Mouse (Mus musculus): ENCODE results near the gene Ddr1.

The Ddr1 gene

DNA sequence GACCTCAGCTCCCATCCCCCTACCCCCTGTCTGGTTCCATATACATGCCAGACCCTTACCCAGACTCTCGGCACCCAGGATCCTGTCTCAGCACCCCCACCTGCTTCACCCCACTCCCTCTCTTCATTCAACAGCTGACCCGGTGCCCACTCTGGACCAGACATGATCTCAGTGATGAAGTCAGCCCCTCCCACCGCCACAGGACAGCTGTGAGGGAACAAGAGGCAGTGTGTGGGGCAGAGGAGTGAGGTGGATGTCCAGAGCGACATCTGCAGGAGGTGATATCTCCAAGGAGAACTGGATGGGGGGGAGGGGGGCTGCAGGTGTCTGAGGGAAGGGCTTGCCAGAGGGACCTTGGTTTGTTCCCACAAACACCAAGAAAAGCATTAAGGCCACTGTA, 12.6 kb downstream of the Ddr1 start:
- DNase-seq (ENCODE audit: low spot score): no peak

DNA sequence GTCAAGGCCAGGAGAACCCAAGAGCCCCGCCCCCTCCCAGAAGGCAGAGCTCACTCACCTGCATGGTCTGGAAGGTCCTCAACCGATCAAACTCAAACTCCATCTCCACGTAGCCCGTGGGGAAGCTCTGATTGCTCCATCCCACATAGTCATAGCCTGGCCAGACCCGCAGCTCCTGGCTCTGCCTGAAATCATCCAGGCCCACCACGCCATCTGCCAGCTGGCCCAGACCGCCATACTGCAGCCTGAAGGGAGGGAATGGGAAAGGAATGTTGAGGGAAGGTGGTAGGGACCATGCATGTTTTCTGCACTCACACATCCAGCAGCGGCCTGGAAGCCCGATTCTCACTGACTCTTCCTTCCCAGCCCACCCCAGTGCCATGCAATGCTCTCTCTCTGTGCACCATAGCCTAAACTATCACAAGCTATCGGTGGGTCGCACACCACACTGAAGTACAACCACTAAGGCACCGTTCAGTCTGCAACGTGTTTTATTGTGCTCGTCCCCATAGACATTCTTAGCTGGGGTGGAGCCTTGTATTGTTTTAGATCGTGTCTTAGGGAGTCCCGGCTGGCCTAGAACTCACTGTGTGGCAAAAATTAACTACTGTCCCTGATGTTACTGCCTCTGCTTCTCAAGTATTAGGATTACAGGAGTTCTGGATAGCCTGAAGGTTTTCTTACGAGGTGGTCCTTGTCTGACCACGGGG, 14.3 kb downstream of the Ddr1 start:
- no peak for DNase-seq (ENCODE audit: low spot score)

- no peak for DNase-seq (ENCODE audit: low spot score)
These were observed 15.9 kb downstream of the Ddr1 start for GRCm38 (mm10) chr17:35688347-35689175.

DNA sequence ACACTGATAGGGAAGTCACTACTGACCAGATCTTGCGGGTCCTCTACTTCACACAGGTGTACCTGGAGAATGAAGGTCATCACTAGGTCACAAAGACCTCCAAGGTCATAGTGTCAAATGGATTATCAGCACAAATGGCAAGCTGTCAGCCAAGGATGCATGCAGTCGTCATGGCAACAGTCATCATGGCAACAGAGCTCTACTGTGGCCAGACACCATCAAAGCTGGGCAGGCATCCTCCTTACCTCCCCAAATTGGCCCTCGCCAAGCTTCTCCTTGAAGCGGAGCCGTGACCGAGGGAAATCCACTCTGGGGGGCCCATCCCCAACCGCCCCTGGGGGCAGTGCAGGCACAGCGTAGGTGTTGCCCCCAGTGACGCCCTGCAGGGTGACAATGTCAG, 19.4 kb downstream of the Ddr1 start:
- DNase-seq (ENCODE audit: low spot score): peak; percentile 33

GRCm38 (mm10) chr17:35681986-35682385, 22.4 kb downstream of the Ddr1 start:
- no peak for DNase-seq (ENCODE audit: low spot score)

- DNase-seq (ENCODE audit: low spot score): no peak
These were observed 23.8 kb downstream of the Ddr1 start for GRCm38 (mm10) chr17:35680591-35680990.

- DNase-seq (ENCODE audit: low spot score): peak; percentile 97
These were observed 30.9 kb downstream of the Ddr1 start, which contains the start of gene Gtf2h4 for GRCm38 (mm10) chr17:35673416-35674035. TSS of gene Gtf2h4 (minus strand) at chr17:35673739.

DNA sequence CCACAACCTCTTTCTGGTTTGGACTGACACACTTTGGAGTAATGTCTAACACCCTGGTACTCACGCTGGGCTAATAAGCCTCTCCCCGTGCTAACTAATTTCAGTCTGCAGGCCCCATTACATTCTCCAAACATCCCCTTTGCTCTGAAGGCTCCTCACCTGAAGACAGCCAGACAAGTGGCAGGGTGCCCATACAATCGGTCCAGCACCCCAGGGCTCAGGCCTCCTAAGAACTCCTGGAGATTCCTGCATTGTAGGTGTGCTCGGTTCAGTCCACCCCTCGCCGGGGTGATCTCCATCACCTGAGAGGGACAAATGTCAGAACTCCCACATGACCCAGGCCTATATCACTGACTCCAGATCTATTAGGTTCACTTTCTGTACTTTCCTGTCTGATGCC, 31.9 kb downstream of the Ddr1 start:
- no peak for DNase-seq (ENCODE audit: low spot score)

GRCm38 (mm10) chr17:35671846-35672245, 32.6 kb downstream of the Ddr1 start:
- DNase-seq (ENCODE audit: low spot score): no peak

DNA sequence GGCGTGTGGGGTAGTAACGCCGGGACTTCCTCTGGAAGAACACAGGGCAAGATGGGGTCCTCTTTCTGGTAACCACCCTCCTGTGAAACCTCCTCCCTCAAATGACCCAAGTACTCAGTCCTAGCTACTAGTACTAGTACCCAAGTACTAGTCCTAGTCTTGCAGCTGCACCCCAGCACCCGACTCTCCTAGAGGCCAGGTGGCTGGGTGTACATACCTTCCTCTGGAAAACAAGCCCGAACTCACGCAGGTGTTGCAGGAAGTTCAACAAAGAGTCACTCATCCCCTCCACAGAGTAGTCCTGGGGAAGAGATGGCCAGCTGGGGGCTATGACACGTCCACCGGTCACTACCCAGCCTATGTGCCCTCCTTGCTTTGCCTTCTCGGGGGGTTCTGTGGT, 34.7 kb downstream of the Ddr1 start:
- no peak for DNase-seq (ENCODE audit: low spot score)

DNA sequence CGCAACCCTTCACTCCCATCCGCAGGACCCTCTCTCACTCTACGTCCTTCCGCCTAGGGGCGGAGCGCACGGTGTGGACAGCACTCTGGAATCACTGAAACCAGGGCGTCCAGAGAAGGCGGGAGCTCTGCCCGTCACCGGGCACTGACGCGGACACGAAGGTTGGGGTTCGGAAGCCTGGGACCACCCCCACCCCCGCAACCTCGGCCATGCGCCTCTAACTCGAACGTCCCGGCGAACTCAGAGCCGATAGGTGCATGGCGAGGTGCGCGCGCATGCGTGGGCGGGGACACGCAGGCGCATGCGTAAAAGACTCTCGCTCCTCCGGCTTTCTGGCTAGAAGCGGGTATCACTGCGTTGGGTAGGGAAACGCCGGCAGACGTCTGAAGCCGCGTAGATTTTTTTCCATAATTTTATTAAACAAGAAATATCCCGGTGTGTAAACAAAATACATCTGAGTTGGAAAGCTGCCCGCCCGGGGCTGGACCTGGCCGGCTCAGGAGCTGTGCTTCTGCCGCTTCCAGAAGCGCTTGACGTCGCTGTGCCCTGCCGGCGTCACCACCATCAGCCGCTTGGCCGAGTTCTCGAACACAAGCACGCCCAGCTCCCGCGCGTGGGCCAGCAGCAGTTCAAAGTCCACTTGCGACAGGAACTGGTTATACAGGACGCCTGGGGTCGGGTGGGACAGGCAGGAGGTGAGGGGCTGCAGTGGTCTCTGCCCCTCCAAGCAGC, 36.9 kb downstream of the Ddr1 start, which contains the start of gene Vars2:
Gene Vars2 (minus strand): TSS at position 259 of the 732 bp plus-strand sequence.
- DNase-seq (ENCODE audit: low spot score): peak; percentile 97

DNA sequence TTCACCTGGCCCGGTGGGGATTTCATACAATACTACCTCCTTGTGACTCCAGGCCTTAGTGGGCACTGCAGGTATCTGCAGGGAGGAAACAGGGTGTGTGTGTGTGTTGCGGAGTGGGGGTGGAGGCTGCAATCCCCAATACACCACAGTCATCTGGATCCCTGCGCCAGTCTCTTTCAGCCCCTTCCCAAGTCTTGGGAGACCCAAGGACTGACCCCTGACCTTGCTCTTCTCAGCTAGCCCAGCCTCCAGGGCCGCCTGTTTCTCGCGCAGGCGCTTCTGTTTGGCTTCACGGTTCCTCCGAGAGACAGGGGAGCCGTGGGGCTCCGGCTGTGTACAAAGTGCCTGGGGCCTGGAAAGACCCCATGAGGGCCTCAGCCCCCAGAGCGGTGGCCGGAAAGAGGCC, 37.6 kb downstream of the Ddr1 start:
- DNase-seq (ENCODE audit: low spot score): peak; percentile 65

DNA sequence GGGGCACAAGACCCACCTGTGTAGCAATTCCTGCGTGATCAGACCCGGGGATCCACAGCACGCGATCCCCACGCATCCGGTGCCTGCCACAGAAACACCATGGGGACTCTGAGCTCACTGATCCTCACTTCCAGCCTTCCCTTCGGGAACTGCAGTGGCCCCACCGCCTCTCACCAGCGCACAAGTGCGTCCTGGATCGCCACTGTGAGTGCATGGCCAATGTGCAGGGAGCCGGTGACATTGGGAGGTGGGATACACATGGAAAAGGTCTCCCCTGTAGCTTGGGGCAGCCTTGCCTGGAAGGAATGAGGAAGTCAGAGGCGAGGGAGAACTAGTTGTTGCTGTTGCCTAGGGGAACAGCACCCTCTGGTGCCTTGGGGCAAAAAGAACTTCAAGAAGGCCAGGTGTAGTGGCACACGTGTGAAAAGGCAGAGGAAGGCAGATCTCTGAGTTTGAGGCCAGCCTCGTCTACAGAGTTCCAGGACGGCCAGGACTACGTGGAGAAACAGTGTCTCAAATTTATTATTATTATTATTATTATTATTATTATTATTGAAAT, 38.4 kb downstream of the Ddr1 start:
- DNase-seq (ENCODE audit: low spot score): peak; percentile 51

- no peak for DNase-seq (ENCODE audit: low spot score)
These were observed 51.3 kb downstream of the Ddr1 start for GRCm38 (mm10) chr17:35653086-35653485.

DNA sequence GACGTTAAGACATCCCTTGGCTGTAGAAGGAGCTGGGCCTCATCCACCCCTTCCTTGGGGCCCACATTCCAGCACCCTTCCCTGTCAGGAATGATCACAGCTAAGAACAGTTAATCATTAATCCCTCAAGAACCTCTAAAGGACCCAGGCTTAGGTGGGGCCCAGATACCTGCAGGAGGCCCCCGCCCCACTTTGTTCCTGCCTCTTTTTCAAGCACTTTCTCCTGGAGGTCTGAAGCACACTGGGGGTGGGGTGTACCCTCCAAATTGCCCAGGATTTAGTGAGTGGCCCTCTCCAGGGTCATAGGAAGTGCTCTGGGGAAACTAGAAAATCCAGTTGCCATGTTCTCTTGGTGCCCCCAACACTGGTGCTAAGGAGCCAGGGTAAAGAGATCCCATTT, 55.0 kb downstream of the Ddr1 start:
- DNase-seq (ENCODE audit: low spot score): no peak

- DNase-seq (ENCODE audit: low spot score): no peak
These were observed 60.7 kb downstream of the Ddr1 start, which contains the start of gene Mucl3 for GRCm38 (mm10) chr17:35643609-35644236. TSS of gene Mucl3 (minus strand) at chr17:35643695.

DNA sequence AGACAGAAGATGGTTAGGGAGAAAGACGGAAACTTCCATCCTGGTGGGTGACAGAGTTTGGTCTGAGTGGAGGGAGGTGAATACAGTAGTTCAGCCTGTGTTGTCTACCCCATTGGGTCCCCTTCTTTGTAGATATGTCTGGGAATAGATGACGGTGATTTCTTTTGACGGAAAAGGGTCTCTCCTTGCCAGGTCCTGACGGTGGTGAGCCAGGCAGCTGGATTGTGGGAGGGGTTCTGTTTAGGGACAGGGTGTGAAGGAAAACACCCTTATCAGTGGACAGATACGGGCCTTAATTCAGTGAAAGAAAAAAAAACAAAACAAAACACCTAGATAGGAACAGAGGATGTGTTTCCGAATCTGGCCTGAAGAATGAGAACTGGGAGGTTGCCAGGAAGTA, 65.1 kb downstream of the Ddr1 start:
- no peak for DNase-seq (ENCODE audit: low spot score)

DNA sequence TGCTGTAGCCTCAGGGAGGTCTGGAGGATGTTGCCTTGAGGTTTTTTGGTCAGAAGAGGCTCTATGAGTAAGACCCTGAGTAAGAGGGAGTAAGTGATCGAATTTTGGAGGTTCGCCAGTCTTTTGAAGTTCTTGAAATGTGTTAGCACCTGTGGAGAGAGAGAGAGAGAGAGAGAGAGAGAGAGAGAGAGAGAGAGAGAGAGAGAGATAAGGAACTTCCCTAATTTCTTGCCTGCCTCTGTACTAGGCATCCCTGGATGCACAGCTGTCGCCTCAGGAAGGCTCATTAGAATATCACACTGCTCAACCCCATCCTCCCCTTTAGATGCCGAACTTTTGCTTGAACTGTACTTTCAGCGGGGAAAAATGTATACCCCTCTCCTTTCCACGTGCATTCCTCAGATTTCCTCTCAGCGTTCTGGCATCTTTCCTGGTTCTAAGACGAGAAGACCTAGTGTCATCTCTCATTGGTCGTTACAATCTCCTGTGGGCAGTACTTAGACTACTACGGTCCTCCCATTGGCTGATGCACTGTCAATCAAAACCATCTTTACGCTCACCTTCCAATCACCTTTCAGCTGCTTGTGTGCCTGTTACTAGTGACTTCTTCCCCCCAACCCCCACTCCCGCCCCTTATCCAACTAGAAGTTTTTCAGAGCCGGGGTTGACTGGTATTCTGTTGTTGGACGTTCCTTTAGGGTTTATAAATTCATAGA, 65.8 kb downstream of the Ddr1 start:
- peak; percentile 75 for DNase-seq (ENCODE audit: low spot score)

- peak; percentile 53 for DNase-seq (ENCODE audit: low spot score)
These were observed 68.1 kb downstream of the Ddr1 start for GRCm38 (mm10) chr17:35636363-35636762.

GRCm38 (mm10) chr17:35635699-35636111, 68.7 kb downstream of the Ddr1 start:
- peak; percentile 85 for DNase-seq (ENCODE audit: low spot score)

GRCm38 (mm10) chr17:35635202-35635601, 69.2 kb downstream of the Ddr1 start:
- DNase-seq (ENCODE audit: low spot score): no peak

Data from MN1 (cell line).